Mouse (Mus musculus) lung, adult 18-20 months (tissue): ENCODE data around the gene Tmc5.
A peak's percentile ranks its signal among the peaks of the same experiment; 100 is the strongest.

ENCODE experiments used
- DNase-seq, 2 experiments: peaks; one replicate each; pipeline ENCODE4 v3.0.0; 2022; ENCODE audit warnings: mixed read lengths in 2 of 2

Gene Tmc5

DNA sequence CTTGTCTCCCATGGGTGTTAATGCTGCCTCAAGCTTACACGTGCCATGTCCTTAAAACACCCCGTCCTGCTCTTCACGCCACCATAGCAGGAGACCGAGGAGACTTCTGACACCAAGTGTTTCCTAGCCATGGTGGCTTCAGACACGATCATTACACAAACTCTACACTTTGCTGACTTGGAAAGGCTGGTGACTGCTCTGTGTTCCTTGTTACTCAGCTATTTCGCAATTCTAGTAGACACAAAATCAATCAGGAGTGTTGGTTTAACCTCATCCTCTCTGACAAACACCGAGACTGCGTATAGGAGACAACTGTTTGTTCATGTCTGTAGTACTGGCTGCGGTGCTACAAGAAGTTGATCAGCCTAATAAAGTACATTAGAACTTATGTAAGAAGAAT, 101.8 kb downstream of the Tmc5 start:
- DNase-seq = no peak

DNA sequence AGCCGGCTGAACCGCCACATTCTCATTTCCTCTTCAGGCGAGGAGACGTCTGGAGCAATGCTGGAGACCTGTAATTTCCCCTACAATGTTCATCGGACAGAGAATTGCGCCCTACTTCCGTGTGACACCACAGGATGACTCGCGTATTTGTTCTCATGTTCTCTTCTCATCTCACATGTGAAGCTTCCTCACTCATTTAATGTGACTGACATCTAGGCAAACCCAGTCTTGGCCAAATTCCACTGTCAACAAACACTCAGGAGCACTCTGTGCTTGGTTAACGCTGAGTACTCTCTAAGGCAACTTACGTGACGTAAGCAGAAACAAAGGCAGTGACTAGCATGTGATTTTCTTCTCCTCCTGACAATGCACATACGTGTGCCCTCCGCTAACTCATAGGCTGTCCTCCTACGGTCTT, 106.1 kb downstream of the Tmc5 start:
- DNase-seq = peak; percentile 80 to 90

DNA sequence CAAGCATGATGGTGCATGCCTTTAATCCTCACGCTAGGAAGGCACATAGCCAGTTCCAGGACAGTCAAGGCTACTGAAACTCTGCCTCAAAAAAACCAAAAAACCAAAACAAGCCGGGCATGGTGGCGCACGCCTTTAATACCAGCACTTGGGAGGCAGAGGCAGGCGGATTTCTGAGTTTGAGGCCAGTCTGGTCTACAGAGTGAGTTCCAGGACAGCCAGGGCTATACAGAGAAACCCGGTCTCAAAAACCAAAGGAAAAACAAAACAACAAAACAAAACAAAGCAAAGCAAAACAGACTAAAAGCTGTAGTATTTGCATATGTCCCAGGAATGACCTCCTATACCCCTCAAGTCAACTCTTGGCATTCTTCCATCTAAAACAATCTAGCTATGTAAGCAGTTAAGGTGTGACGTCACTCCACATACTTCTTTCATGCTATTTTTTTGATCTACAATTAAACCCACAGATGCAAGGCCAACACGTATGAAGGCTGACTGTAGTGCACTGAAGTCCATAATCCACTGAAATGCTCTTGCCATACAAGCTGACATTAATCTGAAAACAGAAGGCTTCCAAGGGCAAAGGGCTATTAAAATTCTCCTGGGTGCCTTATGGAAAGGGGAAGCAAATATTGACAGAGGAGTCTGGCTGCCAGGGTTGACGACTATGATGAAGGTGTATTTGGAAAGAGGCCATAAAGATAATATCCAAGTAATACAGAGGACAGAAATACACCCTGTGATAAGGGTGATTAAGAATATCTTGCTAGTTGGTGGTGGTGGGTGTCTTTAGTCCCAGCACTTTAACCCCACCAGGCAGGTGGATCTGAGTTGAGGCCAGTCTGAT, 107.1 kb downstream of the Tmc5 start:
- no peak for DNase-seq

DNA sequence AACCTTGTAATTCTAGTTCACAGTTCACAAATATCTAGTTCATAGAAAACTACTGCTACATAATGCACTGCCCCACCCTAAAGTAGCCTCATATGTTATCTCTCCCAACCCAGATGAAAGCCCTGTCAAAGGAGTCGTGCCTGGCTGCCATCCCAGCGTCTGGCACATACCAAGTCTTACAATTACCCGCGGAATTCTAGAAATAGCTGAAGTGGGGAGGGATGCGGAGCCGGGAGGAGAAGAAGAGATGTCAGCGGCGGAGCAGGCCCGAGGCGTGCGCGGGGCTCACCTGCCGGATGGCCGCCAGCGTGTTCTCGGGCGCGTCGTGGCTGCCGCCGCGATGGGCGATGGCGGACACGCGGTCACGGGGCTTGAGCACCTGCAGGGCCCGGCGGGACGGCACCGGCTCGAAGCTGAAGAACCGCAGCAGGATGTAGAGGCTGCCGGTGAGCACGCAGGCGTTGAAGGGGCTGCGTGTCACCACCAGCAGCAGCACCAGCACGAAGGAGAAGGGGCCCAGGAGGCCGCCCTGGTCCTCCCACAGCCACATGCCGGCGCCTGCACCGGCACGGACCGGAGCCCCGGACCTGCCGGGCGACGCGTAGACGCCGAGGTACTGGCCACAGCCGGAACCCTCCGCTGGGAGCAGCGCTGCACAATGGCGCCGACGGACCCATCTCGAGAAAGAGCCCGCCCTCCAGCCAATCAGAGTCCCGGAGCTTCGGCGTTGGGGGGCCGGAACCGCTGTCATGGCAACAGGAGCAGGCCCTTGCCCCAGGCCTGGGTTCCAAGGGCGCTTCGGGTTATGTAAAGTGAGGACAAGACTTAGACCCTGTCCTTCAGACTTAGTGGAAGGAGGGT, 108.2 kb downstream of the Tmc5 start, which contains the start of gene Gde1:
TSS of gene Gde1 (minus strand) at position 678 of the 861 bp plus-strand sequence.
- peak; percentile 94 to 95 for DNase-seq

DNA sequence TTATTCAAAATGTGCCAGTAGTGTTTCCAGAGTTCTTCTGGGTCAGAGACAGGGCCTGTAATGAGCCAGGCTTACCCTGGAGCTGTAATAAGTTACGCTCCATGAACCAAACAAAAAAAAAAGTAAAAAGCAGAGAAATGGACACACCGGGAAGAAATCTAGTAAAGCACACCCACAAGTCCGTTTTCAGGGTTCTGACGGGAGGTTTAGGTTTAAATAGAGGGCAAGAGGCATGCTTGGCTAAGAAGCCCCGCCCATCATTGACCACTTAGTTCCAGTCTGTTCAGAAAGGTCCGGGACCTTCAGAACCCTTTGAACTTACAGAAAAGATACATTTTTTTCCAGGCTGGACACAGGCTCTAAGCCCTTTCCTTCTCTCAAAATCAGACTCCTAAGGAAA, 109.0 kb downstream of the Tmc5 start:
- no peak for DNase-seq

DNA sequence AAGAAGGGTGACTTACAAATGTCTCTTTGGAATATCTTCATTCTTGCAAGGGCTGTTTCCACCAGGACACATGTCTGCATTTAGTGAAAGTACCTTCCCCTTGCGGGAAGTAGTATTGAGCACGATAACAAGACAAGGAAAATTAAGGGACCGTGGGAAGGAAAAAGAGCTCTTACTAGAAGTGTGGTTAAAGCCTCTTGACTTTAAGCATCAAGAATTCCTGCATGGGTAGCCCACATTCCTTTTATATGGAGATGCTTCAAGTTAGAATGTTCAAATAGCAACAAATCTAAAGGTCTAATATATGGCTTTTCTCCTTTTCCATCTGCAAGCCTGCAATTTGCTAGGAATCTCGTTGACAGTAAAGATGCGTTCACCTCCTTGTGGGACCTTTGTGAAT, 109.4 kb downstream of the Tmc5 start:
- no peak for DNase-seq

DNA sequence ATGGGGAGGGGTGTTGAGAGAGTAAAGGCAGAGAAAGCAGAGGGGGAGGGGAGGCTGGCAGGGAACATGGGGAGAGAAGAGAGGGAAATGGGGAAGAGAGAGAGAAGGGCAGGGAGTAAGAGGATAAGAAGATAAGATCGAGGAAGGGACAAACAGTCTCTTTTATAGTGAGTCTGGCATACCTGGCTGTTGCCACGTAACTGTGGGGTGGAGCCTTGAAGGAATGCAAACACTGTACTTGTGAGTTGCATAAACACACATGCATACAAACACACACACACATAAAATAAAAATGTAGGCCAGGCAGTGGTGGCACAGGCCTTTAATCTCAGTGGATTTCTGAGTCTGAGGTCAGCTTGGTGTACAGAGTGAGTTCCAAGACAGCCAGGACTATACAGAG, 110.1 kb downstream of the Tmc5 start:
- DNase-seq = peak; percentile 48 to 66

DNA sequence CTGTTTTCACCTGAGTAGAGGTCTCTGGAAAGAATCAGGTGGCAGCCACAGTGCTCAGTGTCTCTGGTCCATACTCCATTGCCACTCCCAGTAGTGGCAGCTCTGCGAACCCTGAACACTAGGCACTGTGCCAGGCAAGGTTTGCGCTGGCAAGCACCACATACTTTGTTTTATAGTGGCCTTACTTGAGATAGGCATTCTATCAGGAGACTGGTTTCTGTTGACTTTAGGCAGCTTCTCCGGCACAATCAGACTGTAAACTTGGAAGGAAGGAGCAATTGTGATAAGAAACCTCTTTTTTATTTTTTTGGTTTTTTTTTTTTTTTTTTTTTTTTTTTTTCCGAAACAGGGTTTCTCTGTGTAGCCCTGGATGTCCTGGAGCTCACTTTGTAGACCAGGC, 110.9 kb downstream of the Tmc5 start:
- DNase-seq = peak; percentile 54 to 59

DNA sequence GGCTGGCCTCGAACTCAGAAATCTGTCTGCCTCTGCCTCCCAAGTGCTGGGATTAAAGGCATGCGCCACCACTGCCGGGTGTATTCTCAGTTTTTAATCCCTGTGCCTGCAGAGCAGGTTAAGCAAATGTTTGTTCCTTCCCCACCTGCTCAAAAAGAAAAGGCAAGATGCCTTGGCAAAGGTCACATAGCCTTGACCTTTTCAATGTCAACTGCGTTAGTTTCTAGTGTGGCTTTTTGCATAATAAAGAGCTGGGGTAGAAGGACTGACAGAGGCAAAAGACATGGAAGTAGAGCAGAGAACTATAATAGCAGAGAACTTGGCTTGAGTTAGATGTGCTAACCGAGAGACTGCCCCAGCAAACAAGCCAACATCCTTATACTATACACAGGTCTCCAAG, 113.7 kb downstream of the Tmc5 start:
- DNase-seq = no peak

DNA sequence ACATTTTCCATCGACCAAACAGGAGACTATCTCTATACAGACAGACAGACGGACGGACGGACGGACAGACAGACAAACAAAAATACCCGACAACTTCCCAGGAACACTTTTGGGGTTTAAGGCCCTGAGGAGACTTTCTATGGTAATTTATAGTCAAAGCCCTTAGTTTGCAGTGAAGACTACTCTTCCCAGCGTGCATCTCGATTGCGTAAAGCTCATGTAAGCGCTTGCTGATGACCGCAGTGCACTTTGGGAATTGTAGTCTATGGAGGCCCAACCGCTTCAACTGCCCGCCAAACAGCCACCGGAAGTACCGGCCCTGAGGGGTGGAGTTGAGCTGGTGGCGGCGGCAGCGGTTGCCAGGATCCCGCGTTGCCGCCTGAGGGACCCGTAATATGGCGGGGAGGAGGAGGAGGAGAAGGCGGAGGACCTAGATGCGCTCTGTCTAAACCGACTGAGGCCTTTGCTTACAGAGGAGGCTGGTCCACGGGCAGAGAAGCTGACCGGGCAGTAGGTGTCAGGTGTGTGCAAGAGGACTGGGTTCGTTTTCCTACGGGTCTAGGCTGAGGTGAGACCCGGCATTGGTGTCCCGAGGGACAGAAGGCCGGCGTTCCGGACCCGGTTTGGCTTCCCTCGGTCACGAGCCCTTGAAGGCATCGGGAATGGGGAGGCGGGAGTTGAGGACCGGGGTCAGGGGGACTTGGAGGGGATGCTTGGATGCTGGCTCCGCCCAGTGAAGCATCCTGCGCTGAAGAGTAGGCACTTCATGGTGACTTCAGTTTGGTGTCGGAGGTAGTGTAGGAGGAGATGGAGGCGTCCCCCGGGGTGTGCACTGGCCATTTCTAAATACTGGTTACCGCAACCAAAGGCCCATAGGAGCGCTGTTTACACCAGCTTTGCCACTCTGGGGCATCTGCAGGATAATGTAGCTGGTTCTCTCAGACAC, 115.4 kb downstream of the Tmc5 start, which contains the start of gene Ccp110:
TSS of gene Ccp110 (plus strand) at position 325 of the 946 bp plus-strand sequence.
- DNase-seq = peak; percentile 96 to 98

DNA sequence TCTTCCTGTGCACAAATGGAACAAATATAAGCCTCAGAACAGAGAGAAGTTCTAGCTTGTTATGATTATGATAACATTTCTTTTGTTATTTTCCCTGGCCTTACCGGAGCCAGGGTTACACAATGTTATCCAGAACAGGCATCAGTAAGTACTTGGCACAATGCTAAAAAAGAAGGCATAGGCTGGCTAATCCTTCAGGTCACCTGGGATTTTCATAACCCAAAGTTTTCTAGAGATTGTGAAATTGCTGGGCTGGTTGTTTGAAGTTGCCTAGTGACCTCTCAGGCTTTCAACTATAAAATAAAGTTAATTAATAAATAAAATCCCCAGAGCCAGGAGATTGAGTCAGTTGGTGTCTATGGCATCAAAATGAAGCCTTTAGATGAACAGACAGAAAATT, 117.8 kb downstream of the Tmc5 start:
- DNase-seq = peak in 1 of 2 experiments; percentile 55

DNA sequence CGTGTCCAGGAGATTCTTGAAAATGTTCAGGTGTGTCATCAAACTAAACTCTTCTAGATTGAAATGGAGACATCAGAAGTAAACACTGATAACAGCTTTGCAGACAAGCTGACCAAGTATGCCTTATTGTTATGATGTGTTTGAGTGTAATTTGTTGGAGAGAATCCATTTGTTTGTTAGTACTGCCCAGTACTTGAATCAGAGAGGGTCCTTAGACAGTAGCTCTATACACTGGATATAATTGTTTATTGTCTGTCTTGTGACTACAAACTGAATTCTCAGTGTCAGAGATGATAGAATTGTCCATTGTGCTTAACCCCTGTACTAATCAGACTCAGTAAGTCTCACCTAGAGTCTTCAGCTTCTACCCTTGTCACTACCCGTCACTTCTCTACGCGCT, 121.0 kb downstream of the Tmc5 start:
- no peak for DNase-seq

DNA sequence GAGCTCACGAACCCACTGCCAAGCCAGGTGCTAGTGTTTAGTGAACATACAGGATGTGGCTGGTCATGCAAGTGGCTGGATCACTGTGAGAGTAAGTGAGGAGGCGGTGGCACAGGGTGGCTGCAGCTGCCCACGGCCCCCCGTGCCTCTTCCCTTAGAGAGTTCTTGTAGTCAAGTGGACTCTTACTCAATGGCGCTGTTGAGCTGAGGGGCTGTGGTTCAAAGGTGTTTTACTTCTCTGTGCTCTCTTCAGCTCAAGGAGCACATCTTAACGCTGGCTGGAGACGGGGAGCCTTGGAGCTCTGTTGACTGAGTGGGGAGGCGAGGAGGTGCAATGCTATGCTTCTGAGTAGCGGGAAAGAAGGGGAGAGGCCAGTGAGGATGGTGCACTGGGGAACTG, 126.8 kb downstream of the Tmc5 start:
- peak; percentile 80 to 88 for DNase-seq
